Mouse (Mus musculus): Measurements from ENCODE around the gene Senp7.
"Not testable (repeated sequence)": the region's sequence is repeated elsewhere in the genome, so short reads cannot be mapped to it uniquely, and the experiment has no call there.

Gene Senp7

DNA sequence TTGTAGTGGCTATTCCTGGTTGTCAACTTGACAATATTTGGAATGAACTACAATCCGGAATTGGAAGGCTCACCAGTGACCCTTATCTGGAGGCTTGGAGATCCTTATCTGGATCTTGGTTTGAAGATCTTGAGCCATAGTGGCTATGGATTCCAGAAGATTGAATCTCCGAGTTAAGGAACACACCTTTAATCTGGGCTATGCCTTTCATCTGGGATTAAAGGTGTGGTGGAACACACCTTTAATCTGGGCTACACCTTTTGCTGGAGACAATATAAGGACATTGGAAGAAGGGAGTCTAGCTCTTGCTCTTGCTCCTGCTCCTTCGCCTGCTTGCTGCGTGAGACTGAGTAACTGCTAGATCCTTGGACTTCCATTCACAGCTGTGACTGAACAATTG, at the start of gene Senp7:
Gene Senp7, plus strand, starts transcription at position 301 of the 400 bp plus-strand sequence.
- in situ Hi-C loops (cut with MboI, MseI): not testable (repeated sequence)

- in situ Hi-C loops (cut with MboI, MseI): no loop called here
These were observed 41.3 kb upstream of the Senp7 start for GRCm38 (mm10) chr16:56006798-56007197.

DNA sequence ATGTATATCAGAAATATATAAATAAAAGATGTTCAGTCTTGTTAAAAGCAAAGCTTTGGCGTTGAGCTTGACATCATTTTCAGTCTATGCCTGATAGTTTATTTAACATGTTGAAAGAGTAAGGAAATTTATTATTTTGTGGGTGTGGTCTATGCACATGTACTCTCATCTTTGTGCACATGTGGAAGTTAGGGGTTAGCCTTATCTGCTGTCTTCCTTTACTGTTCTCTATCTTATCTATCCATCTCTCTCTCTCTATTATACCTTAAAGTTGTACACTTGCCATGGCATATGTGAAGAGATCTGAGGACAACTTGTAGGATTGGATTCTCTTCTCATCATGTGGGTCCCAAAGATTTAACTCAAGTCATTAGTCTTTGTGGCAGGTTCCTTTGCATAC, 39.3 kb upstream of the Senp7 start:
- in situ Hi-C loops (cut with MboI, MseI): no loop called here

DNA sequence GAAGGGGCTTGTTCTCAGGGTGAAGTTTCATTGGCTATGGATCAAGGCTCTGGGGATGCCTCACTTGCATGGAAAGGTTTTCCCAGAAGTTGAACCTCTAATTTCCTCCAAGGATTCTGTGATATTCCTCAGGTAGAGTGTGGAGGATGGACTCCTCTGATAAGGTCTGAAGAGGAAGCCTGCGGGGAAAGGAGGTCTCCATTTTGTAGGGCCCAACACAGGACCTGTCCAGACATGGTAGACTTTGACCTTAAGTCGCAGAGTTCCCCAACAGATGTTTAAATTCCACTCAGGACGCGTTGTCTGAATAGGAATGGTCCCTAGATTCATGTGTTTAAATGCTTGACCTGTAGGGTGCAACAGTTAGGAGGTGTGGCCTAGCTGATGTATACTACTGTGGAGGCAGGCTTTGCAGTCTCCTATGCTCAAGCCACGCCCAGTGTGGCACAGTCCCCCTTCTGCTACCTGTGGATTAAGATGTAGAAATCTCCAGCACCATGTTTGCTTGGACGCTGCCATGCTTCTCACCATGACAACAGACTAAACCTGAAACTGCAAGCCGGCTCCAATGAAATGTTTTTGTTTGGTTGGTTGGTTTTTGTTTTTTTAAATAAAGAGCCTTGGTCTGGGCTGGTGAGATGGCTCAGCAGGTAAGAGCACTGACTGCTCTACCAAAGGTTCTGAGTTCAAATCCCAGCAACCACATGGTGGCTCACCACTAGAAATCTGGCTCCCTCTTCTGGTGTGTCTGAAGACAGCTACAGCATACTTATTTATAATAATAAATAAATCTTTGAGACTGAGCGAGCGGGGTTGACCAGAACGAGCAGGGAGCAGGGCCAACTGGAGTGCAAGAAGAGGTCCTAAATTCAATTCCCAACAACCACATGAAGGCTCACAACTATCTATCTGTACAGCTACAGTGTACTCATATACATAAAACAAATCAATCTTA, 35.1 kb upstream of the Senp7 start:
- in situ Hi-C loops (cut with MboI, MseI): no loop called here

- in situ Hi-C loops (cut with MboI, MseI): no loop called here
These were observed 34.1 kb upstream of the Senp7 start for GRCm38 (mm10) chr16:56014076-56014475.

DNA sequence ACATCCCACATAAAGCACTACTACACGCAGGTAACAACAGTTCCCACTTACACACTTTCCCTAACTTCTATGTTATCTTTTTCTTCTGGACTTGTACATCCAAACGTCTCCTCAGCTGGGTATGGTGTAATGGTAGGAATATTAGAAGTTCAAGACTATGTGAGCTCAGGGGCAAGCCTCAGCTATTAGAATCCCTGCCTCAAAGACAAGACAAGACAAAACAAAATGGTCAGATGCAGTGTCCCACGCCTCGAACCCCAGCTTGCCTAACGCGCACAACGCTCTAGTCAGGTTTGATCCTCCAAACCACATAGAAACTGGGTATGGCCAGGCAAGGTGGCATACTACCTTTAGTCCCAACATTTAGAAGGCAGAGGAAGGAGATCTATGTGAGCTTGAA, 28.5 kb upstream of the Senp7 start:
- in situ Hi-C loops (cut with MboI, MseI): no loop called here

DNA sequence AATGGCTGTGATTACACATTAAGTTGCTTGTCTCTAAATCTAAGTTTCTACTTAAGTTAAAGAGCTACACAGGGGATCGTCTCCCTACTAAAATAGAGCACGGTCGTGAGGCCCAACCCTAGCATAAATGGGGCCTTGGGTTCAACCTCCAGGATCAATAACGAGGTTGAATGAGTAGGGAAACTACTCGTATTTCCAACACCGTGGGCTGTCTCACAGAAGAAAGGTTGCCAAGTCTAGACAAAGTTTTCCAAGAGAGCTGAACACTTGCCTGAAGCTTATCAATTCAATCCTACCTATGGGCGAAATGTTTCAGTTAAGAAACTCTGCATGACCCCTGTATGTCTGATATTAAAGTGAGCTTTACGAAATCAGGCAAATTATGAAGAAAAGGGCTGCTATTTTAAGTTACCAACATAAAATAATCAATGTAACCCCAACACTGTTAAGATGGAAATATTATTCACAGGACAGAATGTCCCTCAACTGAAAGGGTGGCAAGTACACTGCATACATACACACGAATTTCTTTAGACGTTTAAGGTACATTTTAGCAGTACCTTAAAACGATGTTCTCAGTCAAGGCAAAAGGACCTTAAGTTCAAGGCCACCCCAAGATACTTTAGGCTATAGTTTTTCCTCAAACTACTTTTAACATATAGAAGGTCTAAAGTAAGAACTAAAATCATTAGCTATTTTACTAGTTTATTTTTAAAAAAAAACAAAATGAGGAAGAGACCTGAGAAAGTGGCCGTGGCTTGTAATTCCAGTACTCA, 20.1 kb upstream of the Senp7 start:
- in situ Hi-C loops (cut with MboI, MseI): loop anchor here (5.0 kb wide), 1 partner anchor 46 kb away; no protein-coding TSS in a partner anchor

DNA sequence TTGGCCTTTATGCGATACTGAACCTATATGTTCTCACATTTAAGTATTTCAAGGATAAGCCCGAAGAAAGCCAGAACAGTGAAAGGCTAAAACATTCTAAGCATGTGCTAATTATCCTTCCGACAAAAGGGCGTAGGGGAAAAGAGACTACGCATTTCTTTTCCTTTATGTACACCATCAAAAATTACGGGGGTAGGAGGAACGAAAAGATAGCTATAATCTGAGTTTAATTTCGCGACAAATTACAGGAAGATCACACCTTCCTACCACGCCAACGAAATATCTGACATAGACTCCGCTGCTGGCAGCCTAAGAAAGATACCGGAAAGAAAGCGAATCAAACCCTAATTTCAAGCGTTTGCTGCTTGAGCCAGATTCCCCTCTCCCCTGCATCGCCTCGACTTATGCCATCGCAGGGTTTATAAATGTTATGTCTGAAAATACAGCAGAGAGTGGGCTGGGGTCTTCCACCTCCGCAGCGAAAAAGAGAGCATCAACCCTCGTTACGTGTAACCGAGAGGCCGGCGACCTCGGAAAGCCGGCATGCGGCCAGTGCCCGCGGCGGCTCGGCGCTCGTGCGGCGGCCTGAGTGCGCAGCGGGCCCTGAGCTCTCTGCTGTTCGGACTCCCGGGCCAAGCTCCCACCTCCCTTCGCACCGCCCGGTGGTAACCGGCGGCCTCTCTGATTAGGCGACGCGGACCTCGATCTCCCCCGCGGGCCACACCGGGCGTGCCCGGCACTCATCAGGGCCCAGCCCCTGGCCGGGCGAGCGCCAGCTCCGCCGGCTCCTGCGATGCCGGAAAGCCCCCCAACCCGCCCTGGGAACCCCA, 19.2 kb upstream of the Senp7 start:
- in situ Hi-C loops (cut with MboI, MseI): loop anchor here (5.0 kb wide), 1 partner anchor 47 kb away; no protein-coding TSS in a partner anchor

DNA sequence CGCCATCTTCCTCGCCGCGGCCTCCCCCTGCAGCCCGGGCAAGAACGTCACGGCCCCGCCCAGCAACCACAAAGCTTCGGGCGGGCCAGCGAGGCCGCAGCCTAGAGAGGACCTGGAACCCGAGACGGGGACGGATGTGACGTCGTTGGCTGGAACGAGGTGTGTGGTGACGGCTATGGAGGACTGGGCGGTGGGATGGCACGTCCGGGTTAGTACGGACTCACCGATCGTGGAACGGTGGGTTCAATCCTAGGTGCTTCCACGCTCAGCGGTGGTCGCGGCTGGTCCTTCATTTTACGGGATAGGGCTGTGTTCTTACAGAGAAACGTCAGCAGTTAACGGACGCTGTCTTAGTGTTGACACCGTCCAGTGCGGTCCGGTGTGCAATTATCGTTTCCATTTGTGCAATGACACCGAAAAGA, 18.5 kb upstream of the Senp7 start, which contains the start of gene Pcnp:
Gene Pcnp, minus strand, starts transcription at position 79 of the 422 bp plus-strand sequence.
- in situ Hi-C loops (cut with MboI, MseI): loop anchor here (5.0 to 10.0 kb wide), 3 partner anchors 43 to 685 kb away; partner anchors contain the start of gene Tfg

DNA sequence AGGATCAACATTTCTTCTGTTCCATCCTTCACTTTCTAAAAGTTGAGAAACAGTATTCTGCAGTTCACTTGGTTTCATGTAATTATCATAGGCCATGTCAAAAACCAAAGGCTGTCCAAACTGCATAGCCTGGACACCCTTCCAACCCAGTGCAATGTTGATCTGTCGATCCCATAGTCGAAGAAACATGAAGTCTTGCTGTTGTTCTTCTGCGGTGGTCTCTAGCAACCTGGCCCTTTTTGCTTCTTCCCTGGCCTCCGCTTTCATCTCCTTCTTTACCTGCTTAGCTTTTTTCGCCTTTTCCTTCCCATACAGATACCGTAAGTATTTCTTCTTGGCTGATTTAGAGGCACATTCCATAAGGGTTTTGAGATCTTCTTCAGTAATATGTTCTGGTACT, 13.6 kb upstream of the Senp7 start:
- in situ Hi-C loops (cut with MboI, MseI): loop anchor here (5.0 to 10.0 kb wide), 2 partner anchors 38 to 680 kb away; partner anchors contain the start of gene Tfg

- in situ Hi-C loops (cut with MboI, MseI): loop anchor here (10.0 kb wide), 1 partner anchor 678 kb away; the partner anchor contains the start of gene Tfg
These were observed 11.6 kb upstream of the Senp7 start for GRCm38 (mm10) chr16:56036501-56036900.

GRCm38 (mm10) chr16:56037138-56038010, 10.8 kb upstream of the Senp7 start, which contains the start of gene Trmt10c:
Gene Trmt10c (minus strand): TSS chr16:56037819.
- in situ Hi-C loops (cut with MboI, MseI): loop anchor here (10.0 kb wide), 1 partner anchor 677 kb away; the partner anchor contains the start of gene Tfg

- in situ Hi-C loops (cut with MboI, MseI): loop anchor here (10.0 kb wide), 1 partner anchor 677 kb away; the partner anchor contains the start of gene Tfg
These were observed 10.0 kb upstream of the Senp7 start for GRCm38 (mm10) chr16:56038090-56038489.

- in situ Hi-C loops (cut with MboI, MseI): no loop called here
These were observed 7.8 kb downstream of the Senp7 start for GRCm38 (mm10) chr16:56055911-56056310.

- in situ Hi-C loops (cut with MboI, MseI): no loop called here
These were observed 8.9 kb downstream of the Senp7 start for GRCm38 (mm10) chr16:56056944-56057590.

- in situ Hi-C loops (cut with MboI, MseI): no loop called here
These were observed 10.0 kb downstream of the Senp7 start for GRCm38 (mm10) chr16:56058151-56058550.

DNA sequence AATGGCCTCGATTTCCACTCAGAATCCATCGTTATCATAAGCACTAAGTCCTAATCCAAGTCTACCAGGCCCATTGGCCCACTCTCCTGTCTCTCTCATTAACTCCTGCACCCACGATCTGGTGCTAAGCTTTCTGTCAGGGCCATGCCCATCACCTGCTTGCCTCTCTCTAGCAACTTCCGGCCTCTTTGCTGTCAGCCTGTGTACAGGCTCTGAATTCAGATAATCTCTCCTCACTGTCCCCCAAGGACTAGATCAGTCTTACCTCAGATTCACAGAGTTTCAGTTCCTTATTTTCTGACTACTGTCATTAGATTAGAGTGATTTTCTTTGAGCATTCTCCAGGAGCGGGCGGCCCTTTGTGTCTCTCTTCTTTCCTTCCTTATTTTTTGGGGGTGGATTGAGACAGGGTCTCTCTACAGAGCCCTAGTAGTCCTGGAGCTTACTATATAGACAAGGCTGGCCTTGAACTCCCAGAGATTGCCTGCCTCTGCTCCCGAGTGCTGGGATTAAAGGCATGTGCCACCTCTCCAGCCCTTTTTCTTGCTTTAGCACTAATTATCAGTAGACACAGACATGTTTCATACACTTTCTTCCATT, 14.0 kb downstream of the Senp7 start:
- in situ Hi-C loops (cut with MboI, MseI): no loop called here

- in situ Hi-C loops (cut with MboI, MseI): no loop called here
These were observed 14.8 kb downstream of the Senp7 start for GRCm38 (mm10) chr16:56062981-56063380.

Measured in regulatory T cell (primary cell).